Mouse (Mus musculus) B cell, adult 62 days (primary cell): Measurements from ENCODE around the gene Rab43. TPM values are rescaled to one million over a fixed set of nuclear protein-coding genes. Genes with fewer than 3 reads are reported as not detected.

Experiments used
- total RNA-seq: library from RNA; stranded (reverse); gene quantifications from 4 replicates; pipeline ENCODE4 v1.2.4, GENCODE M21; 2023

The Rab43 gene
- 51.0 to 63.3 TPM (median 55.0 TPM) in 4 replicates for total RNA-seq

DNA sequence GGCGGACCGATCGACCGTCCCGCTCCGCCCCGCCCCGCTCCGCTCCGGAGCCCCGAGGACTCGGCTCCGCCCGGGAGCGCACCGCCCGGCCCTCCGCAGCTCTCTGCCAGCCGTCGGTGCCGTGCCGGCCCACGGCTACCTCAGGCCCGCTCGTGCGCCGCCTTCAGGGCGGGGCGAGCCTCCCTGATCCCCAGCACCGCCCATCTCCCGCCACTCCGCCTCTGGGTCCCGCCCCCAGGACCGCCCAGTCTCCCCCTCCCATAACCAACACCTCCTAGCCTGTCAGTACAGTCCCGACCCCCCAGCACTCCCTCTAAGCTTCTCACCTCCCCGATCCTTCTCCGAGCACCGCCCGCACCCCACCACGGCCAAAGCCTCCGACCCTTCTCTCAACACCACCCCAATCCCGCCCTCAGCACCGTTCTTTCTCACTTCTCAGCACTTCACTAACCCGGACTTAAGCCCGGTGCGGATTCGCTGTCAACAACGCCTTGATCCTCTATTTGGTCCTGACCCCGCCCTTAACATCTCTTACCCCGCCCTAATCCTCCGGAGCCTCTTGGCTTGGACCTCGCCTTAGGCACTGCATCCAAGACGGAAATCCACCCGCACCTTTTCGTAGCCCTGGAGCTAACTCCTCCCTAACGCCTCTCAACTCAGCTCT, at the start of gene Rab43:
TSS of gene Rab43 (minus strand) at position 490 of the 664 bp plus-strand sequence.

DNA sequence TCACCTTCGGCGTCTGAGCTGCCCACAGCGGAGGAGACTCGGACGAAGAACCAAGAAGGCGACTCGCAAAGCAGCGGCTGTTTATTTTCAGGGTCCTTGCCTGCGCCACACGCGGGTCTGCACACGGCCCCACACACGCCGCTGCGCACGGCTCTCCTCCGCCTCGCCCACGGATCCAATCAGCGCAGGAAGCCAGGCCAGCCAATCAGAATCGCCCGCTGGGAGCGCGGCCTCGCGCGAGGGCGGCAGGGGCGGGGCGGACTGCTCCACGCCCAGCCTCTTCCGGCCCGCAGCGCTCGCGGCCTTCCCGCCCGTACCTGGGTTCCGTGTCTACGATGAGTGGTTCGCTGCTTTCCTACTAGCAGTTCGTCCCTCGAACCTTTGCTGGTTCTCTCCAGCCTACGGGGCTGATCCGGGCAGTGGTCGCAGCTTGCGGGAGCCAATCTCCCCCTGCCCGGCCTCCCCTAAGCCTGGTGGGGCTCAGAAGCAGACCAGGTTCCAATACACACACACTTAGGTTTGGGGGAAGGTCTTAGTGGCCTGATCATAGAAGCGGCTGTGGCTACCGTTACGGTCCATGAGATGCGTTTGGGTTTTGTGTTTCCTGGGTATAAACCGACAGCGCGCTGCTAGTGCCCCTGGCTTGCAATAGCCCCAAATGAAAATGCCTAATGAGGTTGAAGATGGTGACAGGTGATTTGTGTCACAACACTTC, 39.1 kb upstream of the Rab43 start, which contains the start of gene Cnbp:
TSS of gene Cnbp (minus strand) at position 207 of the 715 bp plus-strand sequence.

DNA sequence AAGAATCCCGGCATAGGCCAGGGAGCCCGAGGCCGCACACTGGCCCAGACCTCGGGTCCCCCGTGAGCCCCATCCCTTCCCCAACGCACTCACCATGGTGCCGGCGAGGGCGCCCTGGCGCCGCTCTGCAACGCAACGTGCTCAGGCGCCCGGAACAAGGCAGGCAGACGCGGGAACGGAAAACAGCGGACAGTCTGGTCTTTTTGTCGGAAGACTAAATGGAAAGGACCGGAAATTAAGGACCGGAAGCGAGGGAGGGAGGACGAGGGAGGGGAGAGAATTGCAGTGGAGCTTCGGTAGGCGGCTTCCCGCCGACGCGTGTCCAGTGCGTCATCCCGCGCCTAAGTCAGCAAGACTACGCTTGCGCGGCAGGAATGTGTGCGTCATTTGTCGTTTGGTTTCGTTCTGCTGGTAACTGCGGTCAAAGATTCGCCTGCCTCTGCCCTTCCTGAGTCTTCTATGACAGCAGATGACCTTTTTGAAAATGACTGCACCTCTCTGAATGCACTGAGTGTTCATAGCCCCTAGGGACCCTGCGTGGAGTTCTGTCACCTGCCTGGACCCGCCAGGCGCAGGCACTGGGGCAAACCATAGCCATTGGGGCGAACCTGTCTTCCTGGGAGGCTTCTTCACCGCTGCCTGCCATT, 26.7 kb upstream of the Rab43 start, which contains the start of gene Isy1:
TSS of gene Isy1 (minus strand) at position 248 of the 647 bp plus-strand sequence.

DNA sequence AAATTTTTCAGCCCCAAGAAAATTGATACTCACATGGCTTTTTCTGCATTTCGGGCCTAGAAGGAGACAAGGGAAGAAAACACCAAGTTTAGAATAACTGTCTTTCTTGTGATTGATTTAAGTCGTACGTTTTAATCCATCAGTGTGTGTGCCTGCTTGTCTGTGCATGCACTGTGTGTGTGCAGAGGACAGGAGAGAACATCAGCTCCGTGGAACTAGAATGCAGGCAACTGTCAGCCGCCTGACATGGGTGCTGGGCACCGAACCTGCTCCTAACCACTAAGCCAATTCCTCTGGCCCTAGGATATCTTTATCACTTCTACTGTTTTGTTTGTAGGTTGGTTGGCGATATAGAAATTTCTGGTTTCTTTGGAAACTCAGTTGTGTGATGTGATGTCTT, 23.7 kb upstream of the Rab43 start, which contains the start of gene Gm45140:
TSS of gene Gm45140 (minus strand) at position 101 of the 400 bp plus-strand sequence.

DNA sequence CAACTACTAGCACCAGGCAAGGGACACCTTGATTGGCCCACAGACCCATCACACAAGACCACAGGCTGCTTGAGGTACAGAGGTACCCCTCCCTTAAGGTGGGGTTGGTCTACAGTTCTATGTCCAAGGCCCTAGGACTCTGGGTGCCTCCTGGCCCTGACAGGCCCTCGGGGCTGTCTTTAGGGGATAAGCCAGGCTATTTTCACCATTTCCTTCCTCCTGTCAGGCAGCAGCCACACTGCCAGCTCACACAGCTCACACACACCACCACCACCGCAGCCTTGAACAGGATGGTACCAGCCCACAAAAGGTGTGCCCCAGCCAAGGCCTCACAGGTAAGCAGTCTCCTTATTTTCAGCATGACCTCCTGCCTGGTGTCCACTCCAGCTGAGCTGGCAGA, 34.1 kb downstream of the Rab43 start, which contains the start of gene Gp9:
TSS of gene Gp9 (plus strand) at position 231 of the 400 bp plus-strand sequence.

Other genes with a start within 250 kb of the Rab43 start
- 0.15 to 2.2 TPM (median 0.35 TPM) in 4 replicates for gene Prokr1, start 221.4 kb downstream of the Rab43 start, total RNA-seq
- 3.9 to 4.8 TPM (median 4.4 TPM) in 4 replicates for gene Aplf, start 140.0 kb downstream of the Rab43 start, total RNA-seq
- not detected in 4 replicates for gene Efcc1, start 81.3 kb downstream of the Rab43 start, total RNA-seq
- 1.1 TPM in 1 of 4 replicates, not detected in the others for gene Gp9, start 34.1 kb downstream of the Rab43 start, total RNA-seq
- gene Gm45140, start 23.6 kb upstream of the Rab43 start, total RNA-seq, result 4.5 to 12.0 TPM (median 5.3 TPM) in 4 replicates
- 96.1 to 127 TPM (median 110 TPM) in 4 replicates for gene Isy1, start 26.6 kb upstream of the Rab43 start, total RNA-seq
- 610 to 648 TPM (median 626 TPM) in 4 replicates for gene Cnbp, start 38.9 kb upstream of the Rab43 start, total RNA-seq
- 129 to 144 TPM (median 140 TPM) in 4 replicates for gene Copg1, start 75.7 kb upstream of the Rab43 start, total RNA-seq
- gene Hmces, start 101.8 kb upstream of the Rab43 start, total RNA-seq, result 95.2 to 109 TPM (median 103 TPM) in 4 replicates
- 1.3 to 2.0 TPM (median 1.6 TPM) in 4 replicates for gene H1fx, start 169.5 kb upstream of the Rab43 start, total RNA-seq
- 174 to 206 TPM (median 183 TPM) in 4 replicates for gene Rab7, start 233.1 kb upstream of the Rab43 start, total RNA-seq